Mouse (Mus musculus): ENCODE data around the gene Cenpb. TPM values are rescaled to one million over a fixed set of nuclear protein-coding genes. Genes with fewer than 3 reads are reported as not detected.
A peak's percentile ranks its signal among the peaks of the same experiment; 100 is the strongest.

Cenpb gene
- total RNA-seq, 2 experiments from 2014 or later: 70.4 to 73.5 TPM

- no peak for DNase-seq (ENCODE audit: low spot score in 2 of 2)
Measured at GRCm38 (mm10) chr2:131200710-131201109, 20.8 kb upstream of the Cenpb start.

- DNase-seq (ENCODE audit: low spot score in 2 of 2): no peak
Measured at GRCm38 (mm10) chr2:131196606-131197316, 16.9 kb upstream of the Cenpb start.

- DNase-seq (ENCODE audit: low spot score in 2 of 2): no peak
Measured at GRCm38 (mm10) chr2:131191005-131191390, 11.1 kb upstream of the Cenpb start.

DNA sequence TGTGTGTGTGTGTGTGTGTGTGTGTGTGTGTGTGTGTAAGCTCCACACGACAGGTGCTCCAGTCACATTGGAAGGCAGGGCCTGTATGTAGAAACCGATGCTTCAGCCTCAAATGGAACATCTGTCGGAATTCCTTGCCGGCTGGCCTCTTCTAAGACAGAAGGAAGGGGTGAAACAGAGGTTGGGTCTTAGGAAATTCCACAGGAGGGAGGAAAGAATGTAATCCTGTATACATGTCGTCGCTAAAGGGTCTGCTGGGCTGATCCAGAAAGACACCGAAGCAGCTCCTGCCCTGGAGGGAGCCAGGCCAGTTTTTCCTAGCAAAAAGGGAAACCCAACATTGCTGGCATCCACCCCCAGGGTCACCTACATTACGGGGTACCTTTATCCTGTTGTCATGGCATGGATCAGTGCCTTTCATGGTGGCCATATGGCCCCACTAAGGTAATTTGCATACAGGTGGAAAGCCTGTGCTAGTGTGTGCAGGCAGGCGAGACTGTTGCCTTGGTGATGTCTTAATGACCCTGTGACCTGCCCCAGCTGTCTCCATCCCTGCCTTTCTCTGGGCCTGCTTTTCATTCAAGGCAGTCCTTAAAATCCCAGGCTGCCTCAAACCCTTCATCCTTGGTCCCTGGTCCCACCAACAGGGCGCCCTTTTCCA, 10.6 kb upstream of the Cenpb start:
- no peak for DNase-seq (ENCODE audit: low spot score in 2 of 2)

DNA sequence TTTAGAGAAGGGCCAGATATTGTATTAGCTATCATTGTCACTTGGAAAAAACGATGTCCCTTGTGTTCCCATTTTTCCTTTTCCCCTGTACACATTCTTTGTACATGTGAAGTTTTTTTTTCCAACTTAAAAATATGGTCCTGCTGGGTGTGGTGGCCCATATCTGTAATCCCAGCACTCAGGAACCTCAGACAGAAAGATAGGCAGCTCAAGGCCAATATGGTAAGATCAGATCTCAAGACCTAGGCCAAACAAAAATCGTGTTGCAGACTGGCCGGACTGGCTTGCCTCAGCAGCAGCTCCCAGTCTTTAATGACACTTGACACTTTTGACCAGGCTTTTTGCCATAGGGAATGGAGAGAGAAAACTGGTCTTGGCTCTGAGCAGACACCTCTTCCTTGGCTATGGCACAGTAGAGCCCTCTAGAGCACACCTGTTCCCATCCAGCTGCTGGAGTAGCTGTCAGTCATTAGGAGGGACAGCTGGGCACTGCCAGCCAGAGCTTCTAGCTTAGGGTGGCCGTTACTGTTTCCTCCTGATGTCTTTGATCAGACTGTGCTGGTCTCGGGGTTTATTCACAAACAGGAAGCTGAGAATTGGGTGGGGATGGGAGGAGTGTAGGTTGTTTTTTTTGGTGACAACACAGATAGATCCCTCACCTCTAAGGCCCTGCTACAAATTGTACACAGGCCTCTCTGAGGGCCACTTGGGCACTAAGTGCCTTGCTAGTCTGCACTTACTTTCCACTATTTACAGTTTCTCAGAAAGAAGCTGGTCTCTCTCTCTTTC, 9.8 kb upstream of the Cenpb start:
- no peak for DNase-seq (ENCODE audit: low spot score in 2 of 2)

GRCm38 (mm10) chr2:131188311-131188710, 8.4 kb upstream of the Cenpb start:
- DNase-seq (ENCODE audit: low spot score in 2 of 2): no peak

DNA sequence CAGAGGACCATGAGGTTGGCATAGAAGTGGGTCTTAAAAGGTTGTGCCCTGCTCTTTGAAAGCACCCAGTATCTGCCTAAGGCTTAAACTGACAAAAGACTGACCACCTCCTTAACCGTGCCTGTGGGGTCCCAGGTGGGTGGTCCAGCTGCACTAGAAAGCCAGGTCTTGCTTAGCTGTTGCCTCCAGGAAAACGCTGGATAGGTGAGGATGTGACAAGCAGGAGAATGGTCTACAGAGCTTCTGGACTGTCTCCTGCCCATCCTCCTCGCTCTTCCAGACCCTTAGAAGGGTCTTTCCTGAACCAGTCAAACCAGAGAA, 7.7 kb upstream of the Cenpb start:
- no peak for DNase-seq (ENCODE audit: low spot score in 2 of 2)

GRCm38 (mm10) chr2:131186771-131187601, 7.1 kb upstream of the Cenpb start, which contains the start of the genes Cdc25b and Spef1:
Gene Cdc25b (plus strand): TSS chr2:131186949.
Gene Spef1 (minus strand): TSS chr2:131187282.
- DNase-seq (ENCODE audit: low spot score in 2 of 2): peak; percentile 77 to 85

DNA sequence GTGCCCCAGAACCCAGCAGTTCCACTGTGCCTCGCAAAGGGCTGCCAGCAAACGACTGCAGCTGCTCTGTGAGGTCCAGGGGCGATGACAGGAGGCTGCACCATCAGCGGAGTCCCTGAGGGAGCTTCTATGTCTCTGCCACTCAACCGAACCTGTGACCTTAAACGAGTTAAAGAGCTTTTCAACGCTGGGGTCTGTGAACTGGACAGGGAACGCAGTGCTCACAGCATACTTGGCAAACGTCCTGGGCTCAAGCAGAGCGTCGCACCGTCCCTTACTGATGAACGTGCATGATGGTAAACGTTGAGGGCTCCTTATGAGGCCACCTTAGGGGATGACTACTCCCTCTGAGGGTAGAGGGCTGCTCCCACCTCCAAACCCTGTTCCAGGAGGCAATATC, 6.5 kb upstream of the Cenpb start:
- DNase-seq (ENCODE audit: low spot score in 2 of 2): no peak

GRCm38 (mm10) chr2:131179246-131179886, 501 bp downstream of the Cenpb start:
- DNase-seq (ENCODE audit: low spot score in 2 of 2): peak; percentile 42 to 62

DNA sequence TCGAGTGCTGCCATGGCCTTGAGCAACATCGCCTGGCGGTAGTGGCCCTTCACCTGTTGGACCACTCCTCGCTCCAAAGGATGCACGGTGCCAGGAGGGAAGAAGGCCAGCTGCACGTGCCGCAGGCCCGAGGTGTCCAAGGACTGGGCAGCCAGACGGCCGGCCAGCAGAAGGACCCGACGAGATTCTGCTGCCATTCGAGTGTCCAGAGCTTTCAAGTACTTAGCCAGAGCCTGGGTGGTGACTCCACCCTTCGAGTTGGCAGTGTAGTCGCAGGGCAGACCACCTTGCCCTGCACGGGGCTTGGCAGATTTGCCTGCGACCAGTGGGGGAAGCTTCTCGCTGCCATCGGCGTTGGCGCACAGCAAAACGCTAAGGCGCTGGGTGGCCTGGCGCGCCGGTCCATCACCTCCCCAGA, 1.0 kb downstream of the Cenpb start:
- no peak for DNase-seq (ENCODE audit: low spot score in 2 of 2)

- no peak for DNase-seq (ENCODE audit: low spot score in 2 of 2)
Measured at GRCm38 (mm10) chr2:131177932-131178331, 1.9 kb downstream of the Cenpb start.

DNA sequence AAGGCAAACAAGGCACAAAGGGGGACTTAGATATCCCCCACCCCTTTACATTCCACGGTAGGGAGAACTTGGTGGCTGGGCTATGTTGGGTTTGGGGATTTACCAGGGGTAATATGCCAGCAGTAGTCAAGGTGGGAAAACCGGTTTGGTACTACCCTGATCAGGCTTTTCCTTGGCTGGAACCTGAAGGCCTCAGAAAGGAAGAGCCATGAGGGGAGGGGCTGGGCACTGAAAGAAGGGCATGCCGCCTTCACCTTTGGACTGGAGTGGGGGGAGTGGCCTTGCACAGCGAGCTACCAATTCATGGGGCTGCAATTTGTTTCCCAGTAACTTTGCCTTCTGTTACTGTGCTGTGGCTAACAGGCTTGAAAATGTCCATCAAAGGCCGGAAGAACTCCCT, 3.4 kb downstream of the Cenpb start:
- no peak for DNase-seq (ENCODE audit: low spot score in 2 of 2)

GRCm38 (mm10) chr2:131175945-131176309, 3.9 kb downstream of the Cenpb start:
- DNase-seq (ENCODE audit: low spot score in 2 of 2): no peak

DNA sequence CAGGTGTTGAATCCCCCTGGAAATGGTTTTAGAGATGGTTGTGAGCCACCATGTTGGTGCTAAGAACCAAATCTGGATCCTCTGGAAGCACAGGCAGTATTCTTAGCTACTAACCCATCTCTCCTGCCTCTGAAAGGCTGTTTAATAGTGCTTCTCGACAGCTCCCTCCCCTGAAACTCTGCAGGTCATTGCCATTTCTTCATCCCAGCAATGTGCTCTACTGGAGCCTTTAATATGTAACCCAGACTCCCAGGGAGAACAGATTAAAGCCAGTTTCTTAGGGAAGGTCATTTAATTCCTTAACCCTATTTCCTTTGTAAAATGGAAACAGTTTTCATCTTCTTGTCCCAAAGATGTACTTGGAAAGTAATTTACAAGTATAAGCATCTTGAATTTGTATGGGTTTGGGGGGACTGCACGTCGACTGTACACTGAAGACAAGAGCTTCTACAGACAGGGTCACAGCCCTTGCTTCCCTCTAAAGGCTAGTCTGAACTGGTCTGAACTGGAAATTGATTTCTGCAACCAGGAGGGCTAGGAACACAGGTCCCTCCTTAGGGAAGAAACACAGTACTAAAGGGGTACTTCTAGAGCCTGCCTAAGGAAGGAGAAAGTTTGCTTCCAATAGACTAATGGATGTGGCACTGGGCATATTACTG, 4.5 kb downstream of the Cenpb start:
- DNase-seq (ENCODE audit: low spot score in 2 of 2): no peak

DNA sequence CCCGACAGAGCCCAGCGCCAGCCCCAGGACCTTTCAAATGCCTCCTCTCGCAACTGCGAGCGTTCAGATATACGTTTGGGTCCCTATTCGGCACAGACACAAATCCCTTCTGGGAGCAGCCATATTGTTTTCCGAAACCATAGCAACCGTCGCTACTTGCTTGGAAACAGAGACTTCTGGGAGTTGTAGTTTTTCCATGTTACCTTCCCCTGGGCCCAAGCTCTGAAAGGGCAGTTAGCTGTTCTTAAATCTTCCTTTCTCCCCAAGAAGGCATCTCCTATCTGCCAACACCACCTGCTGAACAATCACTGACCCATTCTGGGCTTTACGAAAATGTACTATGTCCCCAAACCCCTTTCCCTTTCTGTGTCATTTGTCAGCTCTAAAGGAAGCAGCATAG, 5.2 kb downstream of the Cenpb start:
- DNase-seq (ENCODE audit: low spot score in 2 of 2): peak; percentile 68 to 82

GRCm38 (mm10) chr2:131172322-131172721, 7.5 kb downstream of the Cenpb start:
- no peak for DNase-seq (ENCODE audit: low spot score in 2 of 2)

DNA sequence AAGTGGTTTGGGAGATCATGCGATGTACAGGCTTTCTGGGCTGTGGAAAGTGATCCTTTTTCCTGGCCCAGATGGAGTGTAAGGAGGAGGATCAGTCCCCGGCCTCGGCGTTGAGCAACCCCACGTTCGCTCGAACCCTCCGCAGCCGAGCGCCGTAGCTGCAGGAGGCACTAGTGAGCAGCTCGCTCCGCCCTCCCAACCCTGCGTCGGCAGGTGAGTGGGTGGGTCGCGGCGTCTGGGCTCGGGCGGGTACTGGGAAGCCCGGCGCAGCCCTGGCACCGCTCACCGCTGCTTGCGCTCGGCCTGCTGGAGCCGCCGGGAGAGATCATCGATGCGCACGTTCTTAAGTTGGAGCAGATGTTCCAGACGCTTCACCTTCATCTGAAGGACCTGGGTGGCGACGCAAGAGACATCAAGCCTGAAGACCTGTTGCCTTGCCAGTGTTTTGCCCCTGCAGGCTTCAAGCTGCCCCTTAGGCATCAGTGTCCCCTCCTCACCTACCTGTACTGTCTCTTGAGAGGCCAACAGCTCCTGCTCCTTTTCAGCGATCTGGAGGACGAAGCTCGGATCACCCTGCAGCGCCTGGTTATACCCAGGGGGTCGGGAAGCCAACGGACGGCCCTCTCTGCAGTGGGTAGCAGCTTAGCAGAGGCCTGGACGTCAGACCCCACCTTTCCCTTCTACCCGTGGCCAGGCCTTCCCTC, 8.3 kb downstream of the Cenpb start:
- DNase-seq (ENCODE audit: low spot score in 2 of 2): peak; percentile 73 to 84

- DNase-seq (ENCODE audit: low spot score in 2 of 2): no peak
Measured at GRCm38 (mm10) chr2:131170936-131171335, 8.9 kb downstream of the Cenpb start.

DNA sequence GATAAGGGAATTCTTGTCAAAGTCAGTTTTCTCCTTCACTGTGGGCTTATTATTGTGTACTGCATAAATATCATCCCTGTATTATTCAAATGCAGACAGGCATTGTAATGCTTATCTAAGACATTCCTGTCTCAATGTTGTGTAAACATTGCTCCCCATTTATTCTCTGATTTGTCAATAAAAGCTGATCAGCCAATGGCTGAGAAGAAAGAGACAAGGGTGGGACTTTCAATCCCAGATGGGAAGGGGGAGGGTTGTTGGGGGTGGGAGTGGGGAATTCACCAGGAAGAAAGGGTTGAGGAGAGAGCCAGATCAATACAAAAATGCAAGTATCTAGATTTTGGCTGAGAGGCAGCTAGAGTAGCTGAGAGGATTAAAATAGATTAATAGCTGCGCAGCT, 11.0 kb downstream of the Cenpb start:
- DNase-seq (ENCODE audit: low spot score in 2 of 2): no peak
